Mouse (Mus musculus) forebrain, embryonic 11.5 days (tissue): ENCODE data around the gene Cherp. TPM values are rescaled to one million over a fixed set of nuclear protein-coding genes. Genes with fewer than 3 reads are reported as not detected.

Source experiments
- ATAC-seq: fragments of 200-750 bp; cut with Nextera tagmentation; replicated peaks from 2 replicates; pipeline ENCODE4 v1.8.0; 2017; ENCODE audit warnings: moderate TSS enrichment; ENCODE audit not compliant: low FRiP score
- DNase-seq: peaks from one replicate; pipeline ENCODE4 v3.0.0-alpha.2; 2017; ENCODE audit warnings: low spot score
- H3K27ac ChIP-seq: fragments of 300-500 bp; sonication (generic); 2 replicates; pipeline ENCODE4 v1.5.1; 2014; ENCODE audit warnings: low read depth, low read length
- H3K27me3 ChIP-seq: fragments of 300-500 bp; sonication (generic); 2 replicates; pipeline ENCODE4 v1.6.1; 2014; ENCODE audit warnings: mild to moderate bottlenecking, low read length, mixed read lengths; ENCODE audit not compliant: control insufficient read depth, insufficient read depth
- H3K36me3 ChIP-seq: fragments of 300-500 bp; sonication (generic); 2 replicates; pipeline ENCODE4 v1.6.1; 2014; ENCODE audit warnings: mild to moderate bottlenecking, low read length, moderate library complexity, mixed read lengths; ENCODE audit not compliant: control insufficient read depth, insufficient read depth
- H3K4me1 ChIP-seq: fragments of 300-500 bp; sonication (generic); replicated peaks from 2 replicates; pipeline ENCODE4 v1.6.1; 2014; ENCODE audit warnings: low read length, mixed read lengths; ENCODE audit not compliant: control insufficient read depth, insufficient read depth
- H3K4me2 ChIP-seq: fragments of 300-500 bp; sonication (generic); 2 replicates; pipeline ENCODE4 v1.6.1; 2014; ENCODE audit warnings: low read depth, mild to moderate bottlenecking, low read length, moderate library complexity, mixed read lengths; ENCODE audit not compliant: severe bottlenecking
- H3K4me3 ChIP-seq: fragments of 300-500 bp; sonication (generic); 2 replicates; pipeline ENCODE4 v1.5.1; 2014; ENCODE audit warnings: low read depth, low read length
- H3K9ac ChIP-seq: fragments of 300-500 bp; sonication (generic); 2 replicates; pipeline ENCODE4 v1.6.1; 2014; ENCODE audit warnings: low read length
- H3K9me3 ChIP-seq: fragments of 300-500 bp; sonication (generic); 2 replicates; pipeline ENCODE4 v1.6.1; 2016; ENCODE audit warnings: low read length, mixed read lengths; ENCODE audit not compliant: control insufficient read depth
- WGBS: fragments of 180-500 bp; shearing (Covaris S2); extraction: QIAGEN DNeasy Blood & Tissue Kit; methylation state at CpG from one replicate; pipeline ENCODE4 v1.1.7; 2014; 5-methylcytosine and 5-hydroxymethylcytosine counted together
- polyA plus RNA-seq: library from polyadenylated mRNA; unstranded; fragments of >200 nt; fragmentation: Nextera tagmentation; extraction: Ambion mirVana; gene quantifications from 2 replicates; pipeline ENCODE4 v1.2.1, GENCODE M21; 2014

The Cherp gene
- polyA plus RNA-seq: 101 and 107 TPM in 2 replicates

DNA sequence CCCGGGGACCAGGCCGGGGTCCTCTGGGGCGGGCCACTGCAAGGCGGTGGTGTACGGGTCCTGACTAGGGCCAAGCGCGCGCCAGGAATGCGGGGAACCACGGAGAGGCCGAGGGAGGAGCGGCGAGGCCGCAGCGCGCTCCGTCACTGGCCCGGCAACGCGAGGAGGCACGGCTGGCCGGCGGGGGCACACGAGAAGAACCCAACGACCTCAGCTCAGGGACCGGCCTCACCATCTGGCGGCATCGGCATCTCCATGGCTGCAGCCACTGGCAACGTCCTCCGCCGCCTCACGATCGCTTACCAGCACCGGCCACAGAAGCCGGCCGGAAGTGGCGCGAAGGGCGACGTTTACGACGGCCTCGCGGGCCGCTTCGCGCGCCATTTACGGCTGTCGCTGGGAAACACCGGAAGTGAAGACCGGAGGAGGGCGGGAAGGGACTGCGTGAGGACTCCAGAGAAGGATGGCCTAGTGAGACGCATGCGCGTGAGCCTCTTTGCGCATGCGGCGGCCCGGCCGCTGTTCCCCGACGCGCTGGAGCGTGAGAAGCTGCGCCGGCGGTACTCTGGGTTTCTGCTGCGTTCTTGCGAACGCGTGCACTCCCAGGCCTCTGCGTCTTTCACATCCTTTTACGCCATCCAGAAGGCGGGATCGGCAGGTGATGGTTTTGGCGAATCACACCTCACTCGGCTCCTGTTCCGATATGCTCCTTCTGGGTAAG lies at the start of gene Cherp:
Gene Cherp (minus strand): TSS at position 401 of the 721 bp plus-strand sequence.
- H3K36me3 ChIP-seq: peaks cover 6% of the 10 kb centered on the region
- H3K9me3 ChIP-seq: no peaks in the 10 kb centered on the region
- H3K4me3 ChIP-seq: peak within 1 kb of the TSS; percentile 89
- ATAC-seq (peak; percentile 96), DNase-seq (peak; percentile 97)
- WGBS: under 1% methylated on average over 72 of the region's 80 CpGs
- peak within 1 kb of the TSS; percentile 80 for H3K9ac ChIP-seq
- H3K4me2 ChIP-seq: peak within 1 kb of the TSS; percentile 98
- no peaks in the 10 kb centered on the region for H3K27me3 ChIP-seq
- peaks cover 8% of the 10 kb centered on the region; the same call in 1 of the 2 replicates for H3K4me1 ChIP-seq
- peak within 1 kb of the TSS; percentile 87 for H3K27ac ChIP-seq

GRCm38 (mm10) chr8:72521888-72522287 lies 46.9 kb upstream of the Cherp start:
- H3K4me3 ChIP-seq: no peak overlapping the region
- DNase-seq (no peak), ATAC-seq (no peak)
- H3K27me3 ChIP-seq: no peaks in the 10 kb centered on the region
- no peak overlapping the region for H3K4me2 ChIP-seq
- H3K27ac ChIP-seq: no peak overlapping the region
- no peaks in the 10 kb centered on the region for H3K36me3 ChIP-seq
- H3K4me1 ChIP-seq: no peaks in the 10 kb centered on the region
- H3K9ac ChIP-seq: no peak overlapping the region
- H3K9me3 ChIP-seq: no peaks in the 10 kb centered on the region

DNA sequence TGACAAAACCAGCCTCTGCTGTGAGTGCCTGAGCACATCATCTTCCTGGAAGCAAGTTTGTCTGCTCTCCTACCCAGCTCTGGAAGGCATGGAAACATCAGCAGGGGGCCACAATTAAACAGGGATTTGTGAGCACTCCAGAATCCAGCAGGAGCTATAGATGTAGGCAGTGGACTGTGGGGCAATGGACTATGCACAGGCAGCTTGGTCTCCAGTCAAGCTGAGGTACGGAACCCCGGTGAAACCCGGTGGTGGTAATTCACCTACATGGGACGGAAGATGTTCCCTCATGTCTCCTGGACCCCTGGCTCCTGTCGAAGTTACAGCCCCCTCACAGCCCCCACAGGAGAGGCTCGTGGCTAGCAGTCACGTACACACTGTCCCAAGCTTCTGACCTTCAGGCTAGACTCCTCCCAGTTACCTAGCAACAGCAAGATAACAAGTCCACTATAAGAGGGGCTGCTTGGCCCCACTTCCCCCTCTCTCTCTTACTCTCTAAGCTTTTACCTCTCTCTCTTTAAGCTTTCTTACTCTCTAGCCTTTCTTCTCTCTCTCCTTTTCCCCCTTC lies 42.5 kb upstream of the Cherp start:
- Histone ChIP-seq H3K4me1 (no peaks in the 10 kb centered on the region), H3K9me3 (no peaks in the 10 kb centered on the region), H3K27me3 (no peaks in the 10 kb centered on the region), H3K4me3 (no peak overlapping the region), H3K36me3 (no peaks in the 10 kb centered on the region), H3K9ac (no peak overlapping the region), H3K4me2 (no peak overlapping the region), H3K27ac (no peak overlapping the region)
- peak; percentile 33 for DNase-seq
- ATAC-seq: no peak
- 70% methylated on average over 7 of the region's 7 CpGs for WGBS

GRCm38 (mm10) chr8:72513158-72513557 lies 38.1 kb upstream of the Cherp start:
- Histone ChIP-seq H3K27ac (no peak overlapping the region), H3K27me3 (no peaks in the 10 kb centered on the region), H3K36me3 (no peaks in the 10 kb centered on the region), H3K9me3 (no peaks in the 10 kb centered on the region), H3K4me1 (no peaks in the 10 kb centered on the region), H3K9ac (no peak overlapping the region), H3K4me3 (no peak overlapping the region), H3K4me2 (no peak overlapping the region)
- ATAC-seq (no peak), DNase-seq (no peak)
- WGBS: 100% methylated on average over 1 of the region's 1 CpGs

GRCm38 (mm10) chr8:72512648-72513047 lies 37.6 kb upstream of the Cherp start:
- no peak overlapping the region for H3K27ac ChIP-seq
- H3K9me3 ChIP-seq: no peaks in the 10 kb centered on the region
- H3K9ac ChIP-seq: no peak overlapping the region
- no peaks in the 10 kb centered on the region for H3K36me3 ChIP-seq
- H3K4me3 ChIP-seq: no peak overlapping the region
- no peaks in the 10 kb centered on the region for H3K4me1 ChIP-seq
- H3K4me2 ChIP-seq: no peak overlapping the region
- DNase-seq (no peak), ATAC-seq (no peak)
- 91% methylated on average over 1 of the region's 1 CpGs for WGBS
- H3K27me3 ChIP-seq: no peaks in the 10 kb centered on the region

DNA sequence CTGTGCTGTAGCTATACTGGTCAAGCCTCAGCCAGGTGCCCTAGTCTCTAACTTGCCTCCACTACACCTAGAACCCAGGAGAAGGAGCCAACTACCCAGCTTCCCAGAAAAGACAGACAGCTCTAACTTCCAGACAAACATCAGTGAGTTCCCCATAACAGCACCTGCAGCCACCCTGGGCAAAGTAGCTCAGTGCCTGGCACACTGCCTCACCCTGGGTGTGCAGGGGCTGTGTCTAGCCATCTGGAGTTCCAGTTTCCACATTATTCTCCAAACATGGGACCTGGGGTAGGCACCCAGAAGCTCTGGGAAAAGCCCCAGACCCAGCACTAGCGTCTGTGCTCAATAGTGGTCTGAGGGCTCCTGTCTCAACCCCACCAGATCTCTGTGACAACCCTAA lies 32.5 kb upstream of the Cherp start:
- no peak overlapping the region for H3K27ac ChIP-seq
- no peak for ATAC-seq
- no peak overlapping the region for H3K4me3 ChIP-seq
- no peaks in the 10 kb centered on the region for H3K36me3 ChIP-seq
- DNase-seq: no peak
- no peaks in the 10 kb centered on the region for H3K9me3 ChIP-seq
- no peaks in the 10 kb centered on the region for H3K4me1 ChIP-seq
- no peaks in the 10 kb centered on the region for H3K27me3 ChIP-seq
- no peak overlapping the region for H3K9ac ChIP-seq
- 89% methylated on average over 1 of the region's 1 CpGs for WGBS
- no peak overlapping the region for H3K4me2 ChIP-seq

DNA sequence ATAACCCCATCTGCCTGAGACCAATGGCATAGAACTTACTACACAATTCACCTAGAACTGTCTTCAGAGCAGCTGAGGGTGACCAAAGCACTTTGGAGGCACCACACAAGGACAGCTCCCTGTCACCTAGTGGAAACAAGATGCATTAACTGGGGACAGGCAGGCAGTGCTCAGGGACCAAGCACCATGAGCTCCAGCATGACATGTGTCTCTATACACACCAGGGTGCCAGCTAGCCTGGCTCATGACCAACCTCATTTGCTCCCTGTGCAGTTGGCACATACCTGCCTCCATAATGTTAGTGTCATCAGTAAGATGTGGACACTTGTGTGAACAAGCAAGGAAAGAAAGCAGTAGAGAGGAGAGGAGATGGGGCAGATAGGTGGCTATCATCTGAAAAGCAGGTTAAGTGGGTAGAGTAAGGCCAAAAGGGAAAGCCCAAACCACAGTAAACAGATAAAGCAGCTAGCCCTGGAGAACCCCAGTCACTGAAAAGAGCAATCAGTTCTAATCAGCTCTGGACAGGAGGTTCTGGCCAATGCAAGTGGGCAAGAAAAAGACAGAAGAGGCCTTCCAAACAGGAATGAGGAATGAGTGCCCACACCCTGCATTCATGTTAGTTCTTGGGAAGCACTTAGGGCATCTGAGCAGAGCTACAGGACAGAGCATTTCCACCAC lies 29.8 kb upstream of the Cherp start:
- H3K36me3 ChIP-seq: no peaks in the 10 kb centered on the region

DNA sequence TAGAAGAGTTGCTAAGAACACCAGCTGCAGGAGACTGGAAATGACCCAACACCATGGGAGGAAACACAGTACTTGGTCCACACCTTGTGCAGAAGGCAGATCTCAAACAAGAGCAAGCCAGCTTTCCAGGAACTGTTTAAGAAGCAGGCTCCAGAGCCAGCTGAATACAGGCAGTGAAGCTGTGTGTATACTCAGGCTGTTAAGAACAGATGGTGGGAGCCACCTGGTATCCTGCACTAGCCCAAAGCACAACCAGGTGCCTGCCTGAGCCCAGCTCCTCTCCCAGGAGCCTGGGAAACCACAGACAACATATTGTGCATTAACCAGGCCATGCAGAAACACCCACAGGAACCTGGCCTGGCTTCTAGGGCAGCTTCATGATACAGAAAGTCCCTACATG lies 29.1 kb upstream of the Cherp start:
- H3K4me2 ChIP-seq: no peak overlapping the region
- H3K9ac ChIP-seq: no peak overlapping the region
- H3K4me3 ChIP-seq: no peak overlapping the region
- no peak for ATAC-seq
- H3K36me3 ChIP-seq: no peaks in the 10 kb centered on the region
- no peak overlapping the region for H3K27ac ChIP-seq
- no peak for DNase-seq
- H3K9me3 ChIP-seq: no peaks in the 10 kb centered on the region
- no peaks in the 10 kb centered on the region for H3K4me1 ChIP-seq
- no peaks in the 10 kb centered on the region for H3K27me3 ChIP-seq

More for the DNA sequence above, 29.8 kb upstream of the Cherp start:
- DNase-seq (no peak), ATAC-seq (no peak)
- Histone ChIP-seq H3K4me2 (no peak overlapping the region), H3K27ac (no peak overlapping the region), H3K4me1 (no peaks in the 10 kb centered on the region), H3K9me3 (no peaks in the 10 kb centered on the region), H3K9ac (no peak overlapping the region), H3K27me3 (no peaks in the 10 kb centered on the region), H3K4me3 (no peak overlapping the region)
